Mouse (Mus musculus) embryonic fibroblast, embryonic 13.5 days (primary cell): ENCODE results near the gene Ccdc149.

Experiments used
- CTCF ChIP-seq: IDR thresholded peaks from 2 replicates; pipeline ENCODE4 v1.5.1; 2011; ENCODE audit warnings: mild to moderate bottlenecking, control low read depth, low read length, moderate library complexity, borderline replicate concordance; ENCODE audit not compliant: insufficient read depth
- POLR2A ChIP-seq: IDR thresholded peaks from 2 replicates; pipeline ENCODE4 v1.6.1; 2011; ENCODE audit warnings: low read depth, mild to moderate bottlenecking, control low read depth, low read length, moderate library complexity

- TF ChIP-seq CTCF (no peak), POLR2A (no peak)
These were observed 31.0 kb downstream of the Ccdc149 start for GRCm38 (mm10) chr5:52440278-52440677.
